Mouse (Mus musculus): Measurements from ENCODE around the gene Nmrk1.

- TF ChIP-seq GATA1 (IDR thresholded peaks at IDR 0.05; ENCODE audit: borderline replicate concordance, low read length) (no peak), FLI1 (IDR thresholded peaks at IDR 0.05; ENCODE audit: low read length) (no peak)
These were observed 61.0 kb downstream of the Nmrk1 start for GRCm38 (mm10) chr19:18692768-18693167.
